Mouse (Mus musculus) stomach, postnatal 0 days (tissue): ENCODE measurements around the gene Stum.
A peak's percentile ranks its signal among the peaks of the same experiment; 100 is the strongest.

Experiments used
- CTCF ChIP-seq: IDR thresholded peaks from 2 replicates; pipeline ENCODE4 v1.5.1; 2016; ENCODE audit warnings: antibody characterized with exemption, low read depth, mild to moderate bottlenecking, moderate library complexity
- EP300 ChIP-seq: optimal IDR thresholded peaks from 2 replicates; pipeline ENCODE3; 2016; ENCODE audit warnings: antibody characterized with exemption

- TF ChIP-seq EP300 = no peak
- TF ChIP-seq CTCF = peak; percentile 99
Measured at GRCm38 (mm10) chr1:180433796-180434566, 49.3 kb downstream of the Stum start.
